Mouse (Mus musculus): ENCODE data around the gene D5Ertd579e. TPM values are rescaled to one million over a fixed set of nuclear protein-coding genes. Genes with fewer than 3 reads are reported as not detected.

The D5Ertd579e gene
- polyA plus RNA-seq, 1 experiment from 2014 or later = 23.7 TPM

GRCm38 (mm10) chr5:36728403-36729085 is 32.7 kb upstream of the D5Ertd579e start:
- Histone ChIP-seq H3K4me1 (peaks cover 3% of the 10 kb centered on the region), H3K27ac (replicated peaks) (0 out of 2 replicates have a peak overlapping the region, but pooled peaks have one; percentile 28), H3K9me3 (replicated peaks) (no peaks in the 10 kb centered on the region), H3K4me3 (no peak overlapping the region), H3K27me3 (ENCODE audit: low read depth, poor library complexity, severe bottlenecking) (no peaks in the 10 kb centered on the region), H3K36me3 (no peaks in the 10 kb centered on the region)
- 76% methylated on average over 8 of the region's 8 CpGs for WGBS
- no peak for DNase-seq (ENCODE audit: low spot score)

GRCm38 (mm10) chr5:36727776-36728175 is 32.0 kb upstream of the D5Ertd579e start:
- no peak for DNase-seq (ENCODE audit: low spot score)
- Histone ChIP-seq H3K36me3 (no peaks in the 10 kb centered on the region), H3K9me3 (replicated peaks) (no peaks in the 10 kb centered on the region), H3K27ac (replicated peaks) (no peak overlapping the region), H3K27me3 (ENCODE audit: low read depth, poor library complexity, severe bottlenecking) (no peaks in the 10 kb centered on the region), H3K4me1 (peaks cover 3% of the 10 kb centered on the region), H3K4me3 (no peak overlapping the region)
- WGBS = 75% methylated on average over 7 of the region's 7 CpGs

- no peaks in the 10 kb centered on the region for H3K9me3 ChIP-seq (replicated peaks)
- no peak overlapping the region for H3K4me3 ChIP-seq
- no peaks in the 10 kb centered on the region for H3K36me3 ChIP-seq
- no peak overlapping the region for H3K27ac ChIP-seq (replicated peaks)
- H3K4me1 ChIP-seq = peaks cover 3% of the 10 kb centered on the region
- DNase-seq (ENCODE audit: low spot score) = no peak
- H3K27me3 ChIP-seq (ENCODE audit: low read depth, poor library complexity, severe bottlenecking) = no peaks in the 10 kb centered on the region
- WGBS = 79% methylated on average over 2 of the region's 2 CpGs
Observed at GRCm38 (mm10) chr5:36727136-36727535, 31.3 kb upstream of the D5Ertd579e start.

- H3K36me3 ChIP-seq = no peaks in the 10 kb centered on the region
- WGBS = 78% methylated on average over 9 of the region's 9 CpGs
- DNase-seq (ENCODE audit: low spot score) = no peak
- H3K27ac ChIP-seq (replicated peaks) = no peak overlapping the region
- H3K4me1 ChIP-seq = peaks cover 3% of the 10 kb centered on the region
- H3K27me3 ChIP-seq (ENCODE audit: low read depth, poor library complexity, severe bottlenecking) = no peaks in the 10 kb centered on the region
- H3K9me3 ChIP-seq (replicated peaks) = no peaks in the 10 kb centered on the region
- no peak overlapping the region for H3K4me3 ChIP-seq
Observed at GRCm38 (mm10) chr5:36726387-36726801, 30.6 kb upstream of the D5Ertd579e start.

- H3K4me3 ChIP-seq = no peak overlapping the region
- no peaks in the 10 kb centered on the region for H3K9me3 ChIP-seq (replicated peaks)
- no peak overlapping the region for H3K27ac ChIP-seq (replicated peaks)
- H3K4me1 ChIP-seq = peaks cover 3% of the 10 kb centered on the region
- WGBS = 67% methylated on average over 12 of the region's 12 CpGs
- no peaks in the 10 kb centered on the region for H3K36me3 ChIP-seq
- no peaks in the 10 kb centered on the region for H3K27me3 ChIP-seq (ENCODE audit: low read depth, poor library complexity, severe bottlenecking)
- no peak for DNase-seq (ENCODE audit: low spot score)
Observed at GRCm38 (mm10) chr5:36725861-36726260, 30.0 kb upstream of the D5Ertd579e start.

GRCm38 (mm10) chr5:36724274-36724673 is 28.4 kb upstream of the D5Ertd579e start:
- Histone ChIP-seq H3K27ac (replicated peaks) (no peak overlapping the region), H3K36me3 (no peaks in the 10 kb centered on the region), H3K9me3 (replicated peaks) (no peaks in the 10 kb centered on the region), H3K4me3 (no peak overlapping the region), H3K27me3 (ENCODE audit: low read depth, poor library complexity, severe bottlenecking) (no peaks in the 10 kb centered on the region), H3K4me1 (peaks cover 3% of the 10 kb centered on the region)
- DNase-seq (ENCODE audit: low spot score) = no peak
- 81% methylated on average over 7 of the region's 7 CpGs for WGBS

GRCm38 (mm10) chr5:36723356-36723755 is 27.5 kb upstream of the D5Ertd579e start:
- Histone ChIP-seq H3K36me3 (no peaks in the 10 kb centered on the region), H3K4me3 (no peak overlapping the region), H3K4me1 (peaks cover 3% of the 10 kb centered on the region), H3K27me3 (ENCODE audit: low read depth, poor library complexity, severe bottlenecking) (no peaks in the 10 kb centered on the region), H3K27ac (replicated peaks) (no peak overlapping the region), H3K9me3 (replicated peaks) (no peaks in the 10 kb centered on the region)
- DNase-seq (ENCODE audit: low spot score) = no peak
- WGBS = 70% methylated on average over 9 of the region's 9 CpGs

- peaks cover 3% of the 10 kb centered on the region for H3K4me1 ChIP-seq
- H3K27ac ChIP-seq (replicated peaks) = no peak overlapping the region
- WGBS = 86% methylated on average over 6 of the region's 6 CpGs
- DNase-seq (ENCODE audit: low spot score) = no peak
- H3K27me3 ChIP-seq (ENCODE audit: low read depth, poor library complexity, severe bottlenecking) = no peaks in the 10 kb centered on the region
- H3K36me3 ChIP-seq = no peaks in the 10 kb centered on the region
- no peak overlapping the region for H3K4me3 ChIP-seq
- H3K9me3 ChIP-seq (replicated peaks) = no peaks in the 10 kb centered on the region
Observed at GRCm38 (mm10) chr5:36722415-36722856, 26.6 kb upstream of the D5Ertd579e start.

GRCm38 (mm10) chr5:36720710-36721375 is 25.0 kb upstream of the D5Ertd579e start:
- Histone ChIP-seq H3K9me3 (replicated peaks) (no peaks in the 10 kb centered on the region), H3K36me3 (no peaks in the 10 kb centered on the region), H3K27ac (replicated peaks) (no peak overlapping the region), H3K4me3 (no peak overlapping the region), H3K4me1 (peaks cover 2% of the 10 kb centered on the region), H3K27me3 (ENCODE audit: low read depth, poor library complexity, severe bottlenecking) (no peaks in the 10 kb centered on the region)
- no peak for DNase-seq (ENCODE audit: low spot score)
- 79% methylated on average over 5 of the region's 5 CpGs for WGBS

- 84% methylated on average over 5 of the region's 5 CpGs for WGBS
- Histone ChIP-seq H3K27me3 (ENCODE audit: low read depth, poor library complexity, severe bottlenecking) (no peaks in the 10 kb centered on the region), H3K4me1 (no peaks in the 10 kb centered on the region), H3K4me3 (no peak overlapping the region), H3K27ac (replicated peaks) (no peak overlapping the region), H3K9me3 (replicated peaks) (no peaks in the 10 kb centered on the region), H3K36me3 (no peaks in the 10 kb centered on the region)
- DNase-seq (ENCODE audit: low spot score) = no peak
Observed at GRCm38 (mm10) chr5:36720219-36720618, 24.4 kb upstream of the D5Ertd579e start.

GRCm38 (mm10) chr5:36719601-36720000 is 23.8 kb upstream of the D5Ertd579e start:
- H3K27ac ChIP-seq (replicated peaks) = no peak overlapping the region
- DNase-seq (ENCODE audit: low spot score) = no peak
- H3K9me3 ChIP-seq (replicated peaks) = no peaks in the 10 kb centered on the region
- H3K36me3 ChIP-seq = no peaks in the 10 kb centered on the region
- 85% methylated on average over 3 of the region's 3 CpGs for WGBS
- H3K27me3 ChIP-seq (ENCODE audit: low read depth, poor library complexity, severe bottlenecking) = no peaks in the 10 kb centered on the region
- no peaks in the 10 kb centered on the region for H3K4me1 ChIP-seq
- no peak overlapping the region for H3K4me3 ChIP-seq

GRCm38 (mm10) chr5:36719135-36719534 is 23.3 kb upstream of the D5Ertd579e start:
- Histone ChIP-seq H3K9me3 (replicated peaks) (no peaks in the 10 kb centered on the region), H3K27ac (replicated peaks) (no peak overlapping the region), H3K36me3 (no peaks in the 10 kb centered on the region), H3K4me3 (no peak overlapping the region), H3K4me1 (no peaks in the 10 kb centered on the region), H3K27me3 (ENCODE audit: low read depth, poor library complexity, severe bottlenecking) (no peaks in the 10 kb centered on the region)
- DNase-seq (ENCODE audit: low spot score) = no peak
- 77% methylated on average over 5 of the region's 5 CpGs for WGBS

- no peaks in the 10 kb centered on the region for H3K9me3 ChIP-seq (replicated peaks)
- H3K4me3 ChIP-seq = no peak overlapping the region
- no peak for DNase-seq (ENCODE audit: low spot score)
- H3K4me1 ChIP-seq = peaks cover 9% of the 10 kb centered on the region
- WGBS = 80% methylated on average over 3 of the region's 3 CpGs
- H3K36me3 ChIP-seq = no peaks in the 10 kb centered on the region
- H3K27me3 ChIP-seq (ENCODE audit: low read depth, poor library complexity, severe bottlenecking) = no peaks in the 10 kb centered on the region
- H3K27ac ChIP-seq (replicated peaks) = no peak overlapping the region
Observed at GRCm38 (mm10) chr5:36717889-36718288, 22.1 kb upstream of the D5Ertd579e start.

All from midbrain, embryonic 10.5 days (tissue).